Mouse (Mus musculus) limb, embryonic 10.5 days (tissue): ENCODE measurements around the gene Tbc1d23. TPM values are rescaled to one million over a fixed set of nuclear protein-coding genes. Genes with fewer than 3 reads are reported as not detected.
"Not testable (repeated sequence)": the region's sequence is repeated elsewhere in the genome, so short reads cannot be mapped to it uniquely, and the experiment has no call there.

Source experiments
- DNase-seq: peaks from one replicate; pipeline ENCODE4 v3.0.0-alpha.2; 2017; ENCODE audit warnings: low spot score
- H3K27ac ChIP-seq: fragments of 300-500 bp; sonication (generic); 2 replicates; pipeline ENCODE4 v1.5.1; 2016; ENCODE audit warnings: mild to moderate bottlenecking
- H3K27me3 ChIP-seq: fragments of 300-500 bp; sonication (generic); 2 replicates; pipeline ENCODE4 v1.6.1; 2016; ENCODE audit warnings: low read depth, mild to moderate bottlenecking; ENCODE audit not compliant: poor library complexity, severe bottlenecking
- H3K36me3 ChIP-seq: fragments of 300-500 bp; sonication (generic); 2 replicates; pipeline ENCODE4 v1.6.1; 2016; ENCODE audit warnings: mild to moderate bottlenecking, moderate library complexity
- H3K4me1 ChIP-seq: fragments of 300-500 bp; sonication (generic); 2 replicates; pipeline ENCODE4 v1.6.1; 2016
- H3K4me3 ChIP-seq: fragments of 300-500 bp; sonication (generic); 2 replicates; pipeline ENCODE4 v1.5.1; 2016; ENCODE audit warnings: mild to moderate bottlenecking, moderate library complexity
- H3K9me3 ChIP-seq: fragments of 300-500 bp; sonication (generic); replicated peaks from 2 replicates; pipeline ENCODE4 v1.6.1; 2016; ENCODE audit warnings: mild to moderate bottlenecking
- WGBS: fragments of 180-500 bp; shearing (Covaris S2); methylation state at CpG from one replicate; pipeline ENCODE4 v1.1.7; 2016; 5-methylcytosine and 5-hydroxymethylcytosine counted together
- polyA plus RNA-seq: library from polyadenylated mRNA; unstranded; fragments of >200 nt; fragmentation: Nextera tagmentation; extraction: Ambion mirVana; gene quantifications from 2 replicates; pipeline ENCODE4 v1.2.1, GENCODE M21; 2016

Gene Tbc1d23
- polyA plus RNA-seq, 1 experiment from 2014 or later: 23.5 TPM

DNA sequence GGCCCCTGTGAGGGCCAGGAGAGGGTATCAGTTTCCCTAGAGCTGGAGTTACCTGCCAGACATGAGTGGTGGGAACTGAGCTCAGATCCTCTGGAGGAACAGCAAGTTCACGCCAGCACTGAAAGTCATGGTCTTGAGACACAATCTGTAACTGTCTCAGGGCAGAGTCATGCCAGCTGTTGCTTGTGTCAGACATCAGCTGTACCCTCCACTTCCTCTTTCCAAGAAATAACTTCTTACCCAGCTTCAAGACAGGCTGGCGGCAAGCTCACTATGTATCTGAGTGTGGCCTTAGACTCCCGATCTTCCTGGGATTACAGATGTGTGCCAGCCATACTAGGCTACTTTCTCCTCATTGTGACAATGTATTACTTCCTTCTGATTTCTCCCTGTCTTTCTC lies 15.3 kb upstream of the Tbc1d23 start:
- no peak overlapping the region for H3K4me3 ChIP-seq
- no peaks in the 10 kb centered on the region for H3K36me3 ChIP-seq
- no peak for DNase-seq
- no peak overlapping the region for H3K27ac ChIP-seq
- H3K4me1 ChIP-seq: peaks cover 9% of the 10 kb centered on the region
- H3K27me3 ChIP-seq: no peaks in the 10 kb centered on the region
- 89% methylated on average over 3 of the region's 3 CpGs for WGBS
- no peaks in the 10 kb centered on the region for H3K9me3 ChIP-seq

- H3K4me1 ChIP-seq: peaks cover 9% of the 10 kb centered on the region
- 11% methylated on average over 6 of the region's 6 CpGs for WGBS
- no peaks in the 10 kb centered on the region for H3K36me3 ChIP-seq
- H3K27me3 ChIP-seq: no peaks in the 10 kb centered on the region
- H3K27ac ChIP-seq: no peak overlapping the region; the same call in 1 of the 2 replicates
- DNase-seq: peak; percentile 86
- H3K4me3 ChIP-seq: no peak overlapping the region
- H3K9me3 ChIP-seq: no peaks in the 10 kb centered on the region
Measured at GRCm38 (mm10) chr16:57243858-57244248, 12.5 kb upstream of the Tbc1d23 start.

GRCm38 (mm10) chr16:57243205-57243857 lies 12.0 kb upstream of the Tbc1d23 start:
- Histone ChIP-seq H3K4me1 (peaks cover 9% of the 10 kb centered on the region), H3K27me3 (no peaks in the 10 kb centered on the region), H3K4me3 (no peak overlapping the region), H3K9me3 (no peaks in the 10 kb centered on the region), H3K27ac (no peak overlapping the region; the same call in 1 of the 2 replicates), H3K36me3 (no peaks in the 10 kb centered on the region)
- 53% methylated on average over 10 of the region's 10 CpGs for WGBS
- peak; percentile 35 for DNase-seq

DNA sequence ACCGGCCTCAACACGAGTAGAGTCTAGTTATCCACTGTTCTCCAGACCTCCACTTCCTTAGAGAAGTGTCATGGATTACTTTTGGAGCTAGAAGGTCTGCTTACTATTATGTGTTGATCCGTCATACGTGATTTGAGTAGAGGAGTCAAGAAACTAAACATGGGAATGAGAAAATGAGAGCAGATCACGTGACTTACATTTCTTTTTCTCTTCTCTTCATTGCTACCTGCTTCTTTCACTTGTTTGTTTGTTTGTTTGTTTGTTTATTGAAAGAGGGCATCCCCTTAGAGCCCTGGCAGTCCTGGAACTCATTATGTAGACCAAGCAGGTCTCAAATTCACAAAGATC lies 11.5 kb upstream of the Tbc1d23 start:
- Histone ChIP-seq H3K4me1 (peaks cover 9% of the 10 kb centered on the region), H3K9me3 (no peaks in the 10 kb centered on the region), H3K27me3 (no peaks in the 10 kb centered on the region), H3K4me3 (no peak overlapping the region), H3K27ac (no peak overlapping the region; the same call in 1 of the 2 replicates), H3K36me3 (no peaks in the 10 kb centered on the region)
- whole genome bisulfite sequencing: 83% methylated on average over 5 of the region's 5 CpGs
- DNase-seq: no peak

DNA sequence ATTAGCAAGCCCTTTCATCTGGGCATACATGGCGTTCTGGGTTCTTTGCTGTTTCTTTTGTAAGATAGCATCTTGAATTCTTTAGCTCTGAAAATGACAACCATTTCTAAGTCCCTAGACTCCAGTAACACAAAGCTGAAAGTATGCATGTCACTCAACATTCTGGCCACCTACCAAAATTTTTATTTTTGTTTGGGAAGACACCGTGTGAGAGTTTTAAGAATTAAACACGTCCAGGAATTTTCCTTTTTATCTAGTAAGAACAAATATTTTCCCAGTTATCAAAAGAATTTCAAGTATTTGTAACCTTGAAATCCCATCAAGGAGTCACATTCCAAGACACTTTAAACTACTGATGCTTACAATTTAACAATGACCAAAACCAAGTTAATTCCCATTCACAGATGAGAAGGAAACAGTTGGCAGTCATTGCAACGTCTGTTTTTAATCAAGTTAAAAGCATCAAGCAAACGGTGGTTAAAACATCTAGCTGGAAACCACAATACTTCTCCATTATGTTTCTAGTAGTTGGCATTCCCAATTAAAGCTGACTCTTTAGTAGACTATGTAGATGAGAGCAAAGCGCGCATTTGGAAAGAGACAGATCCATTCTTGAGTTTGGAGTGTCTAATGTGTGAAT lies 4.7 kb upstream of the Tbc1d23 start:
- Histone ChIP-seq H3K9me3 (no peaks in the 10 kb centered on the region), H3K27ac (no peak overlapping the region), H3K36me3 (no peaks in the 10 kb centered on the region), H3K4me3 (no peak overlapping the region), H3K27me3 (no peaks in the 10 kb centered on the region), H3K4me1 (0 out of 2 replicates have a peak, but pooled peaks cover 3% of the 10 kb centered on the region)
- WGBS: 67% methylated on average over 7 of the region's 7 CpGs
- no peak for DNase-seq

GRCm38 (mm10) chr16:57231937-57232310 lies 620 bp upstream of the Tbc1d23 start:
- peak overlapping the region; percentile 90 for H3K4me3 ChIP-seq
- H3K36me3 ChIP-seq, H3K4me1 ChIP-seq, H3K27ac ChIP-seq, H3K27me3 ChIP-seq, H3K9me3 ChIP-seq, DNase-seq: not testable (repeated sequence)
- 75% methylated on average over 5 of the region's 5 CpGs for WGBS

GRCm38 (mm10) chr16:57226444-57226843 lies 4.9 kb downstream of the Tbc1d23 start:
- WGBS: 94% methylated on average over 5 of the region's 5 CpGs
- H3K36me3 ChIP-seq: 0 out of 2 replicates have a peak, but pooled peaks cover 2% of the 10 kb centered on the region
- H3K4me1 ChIP-seq: peaks cover 5% of the 10 kb centered on the region; the same call in 1 of the 2 replicates
- no peak overlapping the region for H3K4me3 ChIP-seq
- no peak overlapping the region for H3K27ac ChIP-seq
- no peak for DNase-seq
- no peaks in the 10 kb centered on the region for H3K9me3 ChIP-seq
- no peaks in the 10 kb centered on the region for H3K27me3 ChIP-seq

DNA sequence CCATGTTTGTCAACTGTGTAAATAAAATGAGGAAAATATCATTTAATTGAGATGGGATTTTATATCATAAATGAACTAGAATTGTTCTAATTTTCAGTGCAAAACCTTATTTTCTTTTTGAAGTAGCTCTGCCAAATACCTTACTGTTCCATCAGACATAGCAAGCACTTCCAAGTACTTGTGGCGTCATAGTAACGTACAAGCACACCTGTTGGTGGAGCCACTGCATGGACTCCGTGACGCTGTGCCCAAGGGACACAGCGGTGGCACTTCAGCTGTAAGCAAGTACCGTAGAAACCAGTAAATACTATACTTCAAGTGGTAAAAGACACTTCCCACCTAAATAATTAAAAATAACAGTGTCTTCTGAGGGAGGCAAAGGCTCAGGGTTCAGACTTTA lies 10.9 kb downstream of the Tbc1d23 start:
- no peaks in the 10 kb centered on the region for H3K4me1 ChIP-seq
- H3K27ac ChIP-seq: no peak overlapping the region
- H3K9me3 ChIP-seq: no peaks in the 10 kb centered on the region
- peaks cover 7% of the 10 kb centered on the region for H3K36me3 ChIP-seq
- no peak overlapping the region for H3K4me3 ChIP-seq
- no peak for DNase-seq
- H3K27me3 ChIP-seq: no peaks in the 10 kb centered on the region
- WGBS: 93% methylated on average over 6 of the region's 6 CpGs

GRCm38 (mm10) chr16:57215957-57216356 lies 15.3 kb downstream of the Tbc1d23 start:
- no peak for DNase-seq
- H3K9me3 ChIP-seq: no peaks in the 10 kb centered on the region
- no peaks in the 10 kb centered on the region for H3K27me3 ChIP-seq
- no peaks in the 10 kb centered on the region for H3K4me1 ChIP-seq
- H3K36me3 ChIP-seq: peaks cover 26% of the 10 kb centered on the region
- H3K27ac ChIP-seq: no peak overlapping the region
- no peak overlapping the region for H3K4me3 ChIP-seq

DNA sequence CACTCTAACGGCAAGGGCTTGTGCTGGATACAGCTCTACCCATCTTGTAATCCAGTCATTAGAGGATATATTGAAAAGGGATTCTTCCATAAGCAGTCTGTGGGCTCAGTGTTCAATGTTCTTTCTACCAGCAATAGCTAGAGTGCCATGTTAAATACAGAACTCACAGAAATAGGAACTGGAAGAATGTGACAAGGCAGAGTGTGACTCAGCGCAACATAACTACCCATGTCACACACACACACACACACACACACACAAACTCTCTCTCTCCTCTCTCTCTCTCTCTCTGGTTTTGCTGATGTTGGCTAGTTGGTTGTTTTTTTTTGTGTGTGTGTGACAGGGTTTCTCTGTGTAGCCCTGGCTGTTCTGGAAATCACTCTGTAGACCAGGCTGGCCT lies 20.3 kb downstream of the Tbc1d23 start:
- DNase-seq: no peak
- no peak overlapping the region for H3K27ac ChIP-seq
- H3K9me3 ChIP-seq: no peaks in the 10 kb centered on the region

GRCm38 (mm10) chr16:57208342-57208741 lies 23.0 kb downstream of the Tbc1d23 start:
- Histone ChIP-seq H3K4me1 (no peaks in the 10 kb centered on the region), H3K27me3 (no peaks in the 10 kb centered on the region), H3K27ac (no peak overlapping the region), H3K36me3 (peaks cover 30% of the 10 kb centered on the region), H3K9me3 (no peaks in the 10 kb centered on the region), H3K4me3 (no peak overlapping the region)
- DNase-seq: no peak
- 91% methylated on average over 2 of the region's 2 CpGs for WGBS

More for the DNA sequence above, 20.3 kb downstream of the Tbc1d23 start:
- no peaks in the 10 kb centered on the region for H3K27me3 ChIP-seq
- WGBS: 90% methylated on average over 2 of the region's 2 CpGs
- no peaks in the 10 kb centered on the region for H3K4me1 ChIP-seq
- no peak overlapping the region for H3K4me3 ChIP-seq
- peaks cover 33% of the 10 kb centered on the region for H3K36me3 ChIP-seq

DNA sequence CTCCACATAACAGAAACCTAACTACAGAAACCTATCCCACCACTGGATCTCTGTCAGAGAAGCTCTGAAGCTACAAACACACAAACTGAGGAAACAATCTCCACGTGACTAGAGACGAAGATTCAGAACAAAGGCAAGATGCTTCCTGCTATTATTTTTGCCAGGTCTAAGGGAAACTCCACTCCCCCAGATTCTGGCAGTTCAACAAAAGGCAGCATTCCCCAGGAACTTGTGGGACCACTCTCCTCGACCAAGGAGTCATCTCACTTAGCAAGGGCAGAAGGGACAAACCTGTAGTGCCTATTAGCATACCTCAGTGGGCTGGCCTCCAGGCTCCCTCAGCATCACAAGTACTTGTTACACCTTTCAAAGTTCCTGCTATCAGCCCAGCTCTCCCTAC lies 34.0 kb downstream of the Tbc1d23 start:
- no peak overlapping the region for H3K4me3 ChIP-seq
- H3K9me3 ChIP-seq: no peaks in the 10 kb centered on the region
- no peaks in the 10 kb centered on the region for H3K27me3 ChIP-seq
- 74% methylated on average over 3 of the region's 3 CpGs for WGBS
- H3K36me3 ChIP-seq: peaks cover 24% of the 10 kb centered on the region
- H3K27ac ChIP-seq: no peak overlapping the region
- DNase-seq: no peak
- H3K4me1 ChIP-seq: no peaks in the 10 kb centered on the region

- no peak overlapping the region for H3K4me3 ChIP-seq
- peaks cover 31% of the 10 kb centered on the region for H3K36me3 ChIP-seq
- DNase-seq: no peak
- H3K27me3 ChIP-seq: no peaks in the 10 kb centered on the region
- no peaks in the 10 kb centered on the region for H3K9me3 ChIP-seq
- no peak overlapping the region for H3K27ac ChIP-seq
- H3K4me1 ChIP-seq: no peaks in the 10 kb centered on the region
- 88% methylated on average over 5 of the region's 5 CpGs for WGBS
Measured at GRCm38 (mm10) chr16:57196590-57196989, 34.7 kb downstream of the Tbc1d23 start.
